Mouse (Mus musculus) liver, embryonic 12.5 days (tissue): ENCODE results near the gene Bcl2l10. TPM values are rescaled to one million over a fixed set of nuclear protein-coding genes. Genes with fewer than 3 reads are reported as not detected.

Experiments
- ATAC-seq: fragments of 200-750 bp; cut with Nextera tagmentation; 2 replicates; pipeline ENCODE4 v1.8.0; 2017; ENCODE audit warnings: moderate number of reproducible peaks, mild to moderate bottlenecking, moderate library complexity
- H3K27ac ChIP-seq: fragments of 300-500 bp; sonication (generic); 2 replicates; pipeline ENCODE4 v1.5.1; 2016; ENCODE audit warnings: mild to moderate bottlenecking
- H3K27me3 ChIP-seq: fragments of 300-500 bp; sonication (generic); replicated peaks from 2 replicates; pipeline ENCODE4 v1.6.1; 2016; ENCODE audit warnings: mild to moderate bottlenecking, moderate library complexity
- H3K36me3 ChIP-seq: fragments of 300-500 bp; sonication (generic); 2 replicates; pipeline ENCODE4 v1.6.1; 2016; ENCODE audit warnings: mild to moderate bottlenecking, moderate library complexity
- H3K4me1 ChIP-seq: fragments of 300-500 bp; sonication (generic); 2 replicates; pipeline ENCODE4 v1.6.1; 2016
- H3K4me2 ChIP-seq: fragments of 300-500 bp; sonication (generic); 2 replicates; pipeline ENCODE4 v1.6.1; 2016; ENCODE audit warnings: mild to moderate bottlenecking, moderate library complexity
- H3K4me3 ChIP-seq: fragments of 300-500 bp; sonication (generic); 2 replicates; pipeline ENCODE4 v1.5.1; 2016; ENCODE audit warnings: mild to moderate bottlenecking, moderate library complexity
- H3K9ac ChIP-seq: fragments of 300-500 bp; sonication (generic); 2 replicates; pipeline ENCODE4 v1.6.1; 2016; ENCODE audit warnings: mild to moderate bottlenecking, moderate library complexity
- H3K9me3 ChIP-seq: fragments of 300-500 bp; sonication (generic); replicated peaks from 2 replicates; pipeline ENCODE4 v1.6.1; 2016; ENCODE audit warnings: mild to moderate bottlenecking, moderate library complexity
- WGBS: fragments of 180-500 bp; shearing (Covaris S2); methylation state at CpG from one replicate; pipeline ENCODE4 v1.1.7; 2016; ENCODE audit not compliant: insufficient replicate concordance; 5-methylcytosine and 5-hydroxymethylcytosine counted together
- polyA plus RNA-seq: library from polyadenylated mRNA; unstranded; fragments of >200 nt; fragmentation: Nextera tagmentation; extraction: Ambion mirVana; gene quantifications from 2 replicates; pipeline ENCODE4 v1.2.1, GENCODE M21; 2016

Gene Bcl2l10
- polyA plus RNA-seq, 1 experiment from 2014 or later = not detected

GRCm38 (mm10) chr9:75378774-75379173, 31.2 kb downstream of the Bcl2l10 start:
- no peak for ATAC-seq

GRCm38 (mm10) chr9:75382825-75383224, 35.3 kb downstream of the Bcl2l10 start:
- ATAC-seq = no peak
- WGBS = 74% methylated on average over 14 of the region's 14 CpGs
- H3K9me3 ChIP-seq = no peaks in the 10 kb centered on the region
- H3K9ac ChIP-seq = no peak overlapping the region
- no peak overlapping the region for H3K27ac ChIP-seq
- peaks cover 14% of the 10 kb centered on the region for H3K36me3 ChIP-seq
- H3K4me2 ChIP-seq = no peak overlapping the region
- no peaks in the 10 kb centered on the region for H3K27me3 ChIP-seq
- H3K4me1 ChIP-seq = no peaks in the 10 kb centered on the region
- no peak overlapping the region for H3K4me3 ChIP-seq

More at GRCm38 (mm10) chr9:75378774-75379173, 31.2 kb downstream of the Bcl2l10 start:
- no peak overlapping the region for H3K4me2 ChIP-seq
- 72% methylated on average over 2 of the region's 2 CpGs for WGBS
- H3K27me3 ChIP-seq = no peaks in the 10 kb centered on the region
- no peak overlapping the region for H3K4me3 ChIP-seq
- H3K9ac ChIP-seq = no peak overlapping the region
- H3K27ac ChIP-seq = no peak overlapping the region
- H3K9me3 ChIP-seq = no peaks in the 10 kb centered on the region
- H3K4me1 ChIP-seq = no peaks in the 10 kb centered on the region
- H3K36me3 ChIP-seq = no peaks in the 10 kb centered on the region

- Histone ChIP-seq H3K4me2 (no peak overlapping the region), H3K36me3 (peaks cover 20% of the 10 kb centered on the region), H3K9ac (no peak overlapping the region), H3K9me3 (no peaks in the 10 kb centered on the region), H3K4me1 (no peaks in the 10 kb centered on the region), H3K27ac (no peak overlapping the region), H3K4me3 (no peak overlapping the region), H3K27me3 (no peaks in the 10 kb centered on the region)
- WGBS = 70% methylated on average over 9 of the region's 9 CpGs
- no peak for ATAC-seq
Observed at GRCm38 (mm10) chr9:75383785-75384184, 36.2 kb downstream of the Bcl2l10 start.

- Histone ChIP-seq H3K27ac (no peak overlapping the region), H3K4me2 (no peak overlapping the region), H3K36me3 (peaks cover 27% of the 10 kb centered on the region), H3K9me3 (no peaks in the 10 kb centered on the region), H3K4me1 (no peaks in the 10 kb centered on the region), H3K9ac (no peak overlapping the region), H3K4me3 (no peak overlapping the region), H3K27me3 (no peaks in the 10 kb centered on the region)
- ATAC-seq = no peak; the same call in 1 of the 2 replicates
- 67% methylated on average over 3 of the region's 3 CpGs for WGBS
Observed at GRCm38 (mm10) chr9:75384337-75384962, 36.9 kb downstream of the Bcl2l10 start.

GRCm38 (mm10) chr9:75385218-75385974, 37.8 kb downstream of the Bcl2l10 start:
- Histone ChIP-seq H3K4me2 (no peak overlapping the region), H3K36me3 (peaks cover 35% of the 10 kb centered on the region), H3K4me3 (no peak overlapping the region), H3K27ac (no peak overlapping the region), H3K27me3 (no peaks in the 10 kb centered on the region), H3K9me3 (no peaks in the 10 kb centered on the region), H3K4me1 (no peaks in the 10 kb centered on the region), H3K9ac (no peak overlapping the region)
- ATAC-seq = no peak; the same call in 1 of the 2 replicates
- 76% methylated on average over 9 of the region's 9 CpGs for WGBS

- Histone ChIP-seq H3K27me3 (no peaks in the 10 kb centered on the region), H3K27ac (no peak overlapping the region), H3K4me3 (no peak overlapping the region), H3K9me3 (no peaks in the 10 kb centered on the region), H3K4me2 (no peak overlapping the region), H3K4me1 (peaks cover 13% of the 10 kb centered on the region), H3K36me3 (peaks cover 91% of the 10 kb centered on the region), H3K9ac (no peak overlapping the region)
- WGBS = 73% methylated on average over 12 of the region's 12 CpGs
- no peak for ATAC-seq
Observed at GRCm38 (mm10) chr9:75393251-75393650, 45.7 kb downstream of the Bcl2l10 start.

- no peaks in the 10 kb centered on the region for H3K27me3 ChIP-seq
- peak; percentile 35; the same call in 1 of the 2 replicates for ATAC-seq
- no peak overlapping the region for H3K27ac ChIP-seq
- peaks cover 19% of the 10 kb centered on the region for H3K4me1 ChIP-seq
- no peak overlapping the region for H3K4me3 ChIP-seq
- H3K9ac ChIP-seq = no peak overlapping the region
- no peaks in the 10 kb centered on the region for H3K9me3 ChIP-seq
- H3K4me2 ChIP-seq = no peak overlapping the region
- 53% methylated on average over 6 of the region's 6 CpGs for WGBS
- H3K36me3 ChIP-seq = peaks cover 74% of the 10 kb centered on the region
Observed at GRCm38 (mm10) chr9:75395971-75396370, 48.4 kb downstream of the Bcl2l10 start.

- H3K4me1 ChIP-seq = peaks cover 43% of the 10 kb centered on the region
- ATAC-seq = no peak
- H3K9me3 ChIP-seq = no peaks in the 10 kb centered on the region
- no peak overlapping the region for H3K4me2 ChIP-seq
- H3K4me3 ChIP-seq = no peak overlapping the region
- H3K36me3 ChIP-seq = peaks cover 44% of the 10 kb centered on the region
- H3K9ac ChIP-seq = no peak overlapping the region
- WGBS = 78% methylated on average over 4 of the region's 4 CpGs
- no peak overlapping the region for H3K27ac ChIP-seq
- no peaks in the 10 kb centered on the region for H3K27me3 ChIP-seq
Observed at GRCm38 (mm10) chr9:75399069-75399468, 51.5 kb downstream of the Bcl2l10 start.

GRCm38 (mm10) chr9:75400639-75401038, 53.1 kb downstream of the Bcl2l10 start:
- Histone ChIP-seq H3K9me3 (no peaks in the 10 kb centered on the region), H3K27me3 (no peaks in the 10 kb centered on the region), H3K9ac (no peak overlapping the region), H3K36me3 (peaks cover 33% of the 10 kb centered on the region), H3K4me2 (no peak overlapping the region), H3K27ac (no peak overlapping the region), H3K4me1 (peaks cover 58% of the 10 kb centered on the region), H3K4me3 (no peak overlapping the region)
- 51% methylated on average over 5 of the region's 5 CpGs for WGBS
- ATAC-seq = no peak

Other genes with a start within 250 kb of the Bcl2l10 start
- 0.41 and 0.49 TPM in 2 replicates for gene Myo5c, start 115.7 kb upstream of the Bcl2l10 start, polyA plus RNA-seq
- 3.5 and 3.9 TPM in 2 replicates for gene Gnb5, start 41.5 kb upstream of the Bcl2l10 start, polyA plus RNA-seq
- gene Mapk6, start 62.2 kb downstream of the Bcl2l10 start, polyA plus RNA-seq = 33.3 and 36.5 TPM in 2 replicates
- gene Leo1, start 93.8 kb downstream of the Bcl2l10 start, polyA plus RNA-seq = 25.9 and 26.9 TPM in 2 replicates
- gene Tmod3, start 211.9 kb downstream of the Bcl2l10 start, polyA plus RNA-seq = 37.6 and 39.0 TPM in 2 replicates